Mouse (Mus musculus) lung, embryonic 16.5 days (tissue): ENCODE measurements at regions not wholly inside any gene's neighbourhood (a gene's known extent, or its start where the extent isn't known, plus 50 kb on each side); places are given as distances from the start of the nearest gene placed in this dataset.

ENCODE experiments used
- ATAC-seq: fragments of 200-750 bp; cut with Nextera tagmentation; 2 replicates; pipeline ENCODE4 v1.8.0; 2017; ENCODE audit warnings: low read depth, mild to moderate bottlenecking, moderate library complexity
- H3K27ac ChIP-seq: fragments of 300-500 bp; sonication (generic); 2 replicates; pipeline ENCODE4 v1.5.1; 2014; ENCODE audit warnings: mild to moderate bottlenecking, control low read depth, low read length
- H3K27me3 ChIP-seq: fragments of 300-500 bp; sonication (generic); 2 replicates; pipeline ENCODE4 v1.6.1; 2014; ENCODE audit warnings: low read depth, low read length, mixed read lengths; ENCODE audit not compliant: control insufficient read depth, insufficient read depth
- H3K36me3 ChIP-seq: fragments of 300-500 bp; sonication (generic); 2 replicates; pipeline ENCODE4 v1.6.1; 2014; ENCODE audit warnings: low read length; ENCODE audit not compliant: control insufficient read depth, insufficient read depth
- H3K4me1 ChIP-seq: fragments of 300-500 bp; sonication (generic); replicated peaks from 2 replicates; pipeline ENCODE4 v1.6.1; 2014; ENCODE audit warnings: low read length, mixed read lengths; ENCODE audit not compliant: control insufficient read depth, insufficient read depth
- H3K4me2 ChIP-seq: fragments of 300-500 bp; sonication (generic); 2 replicates; pipeline ENCODE4 v1.6.1; 2014; ENCODE audit warnings: low read depth, low read length, control low read depth
- H3K4me3 ChIP-seq: fragments of 300-500 bp; sonication (generic); 2 replicates; pipeline ENCODE4 v1.5.1; 2014; ENCODE audit warnings: mild to moderate bottlenecking, low read length, control low read depth
- H3K9ac ChIP-seq: fragments of 300-500 bp; sonication (generic); 2 replicates; pipeline ENCODE4 v1.6.1; 2014; ENCODE audit warnings: low read length, control low read depth
- H3K9me3 ChIP-seq: fragments of 300-500 bp; sonication (generic); 2 replicates; pipeline ENCODE4 v1.6.1; 2016; ENCODE audit warnings: low read length; ENCODE audit not compliant: control insufficient read depth
- WGBS: fragments of 180-500 bp; shearing (Covaris S2); extraction: QIAGEN DNeasy Blood & Tissue Kit; methylation state at CpG from one replicate; pipeline ENCODE4 v1.1.7; 2014; 5-methylcytosine and 5-hydroxymethylcytosine counted together

DNA sequence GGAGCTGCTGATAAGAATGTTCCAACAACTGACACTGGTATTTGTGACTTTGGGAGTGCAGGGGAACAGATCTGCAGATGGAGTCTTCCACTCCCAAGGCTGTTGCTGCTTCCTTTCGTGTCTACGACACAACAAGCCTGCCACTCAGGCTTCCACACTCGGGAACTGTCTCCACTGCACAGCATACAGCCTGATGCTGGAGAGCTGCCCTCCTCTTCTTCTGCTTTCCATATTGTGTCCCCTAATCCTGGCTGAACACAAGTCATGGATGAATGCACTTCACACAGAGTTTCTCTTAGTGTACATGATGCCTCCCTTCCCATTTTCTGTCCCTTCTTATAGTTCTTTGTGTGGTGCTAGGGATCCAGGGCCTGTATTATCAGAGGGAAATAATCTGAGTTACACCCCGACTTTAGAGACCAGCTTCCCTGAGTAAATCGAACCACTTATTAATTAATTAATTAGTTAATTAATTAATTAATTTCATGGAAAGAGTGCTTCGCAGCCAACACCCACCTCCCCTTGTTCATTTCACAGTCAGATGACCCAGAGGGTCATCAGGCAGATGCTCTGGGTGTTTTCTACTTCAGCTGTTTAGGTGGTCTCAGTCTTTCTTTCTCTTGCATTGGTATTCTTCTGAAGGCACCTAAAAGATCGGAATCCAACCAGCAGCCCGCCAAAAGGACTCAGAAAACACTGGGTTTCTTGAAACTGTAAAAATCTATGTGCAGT lies 357.8 kb upstream of the Mmadhc start:
- no peak overlapping the region for H3K27ac ChIP-seq
- no peak overlapping the region for H3K4me2 ChIP-seq
- H3K4me3 ChIP-seq, result no peak overlapping the region
- 82% methylated on average over 8 of the region's 8 CpGs for WGBS
- ATAC-seq, result no peak
- no peak overlapping the region for H3K9ac ChIP-seq
- 0 out of 2 replicates have a peak, but pooled peaks cover 2% of the 10 kb centered on the region for H3K4me1 ChIP-seq
- no peaks in the 10 kb centered on the region for H3K27me3 ChIP-seq
- no peaks in the 10 kb centered on the region for H3K9me3 ChIP-seq
- H3K36me3 ChIP-seq, result no peaks in the 10 kb centered on the region

DNA sequence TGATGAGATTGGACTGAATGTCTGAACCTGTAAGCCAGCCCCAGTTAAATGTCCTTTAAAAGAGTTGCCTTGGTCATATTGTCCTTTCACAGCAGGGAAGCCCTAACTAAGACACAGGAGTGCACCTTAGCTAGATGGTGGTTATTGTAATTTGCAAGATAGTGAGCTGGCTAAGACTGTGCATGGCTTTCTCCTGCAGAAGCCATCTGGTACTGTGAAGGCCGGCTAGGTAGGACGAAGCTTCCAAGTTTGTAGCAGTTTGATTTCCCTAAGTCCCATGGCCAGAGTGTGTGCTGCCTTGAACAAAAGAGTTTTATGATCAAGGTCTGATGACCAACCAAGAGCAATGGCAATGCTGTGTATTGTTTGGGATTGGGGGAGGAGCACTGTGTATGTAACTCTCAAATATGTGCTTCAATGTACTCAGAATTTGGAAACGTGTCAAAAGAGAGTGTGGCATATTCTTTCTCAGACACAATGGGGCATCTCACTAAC lies 356.6 kb upstream of the Mmadhc start:
- 83% methylated on average over 3 of the region's 3 CpGs for WGBS
- H3K36me3 ChIP-seq, result no peaks in the 10 kb centered on the region
- 0 out of 2 replicates have a peak, but pooled peaks cover 2% of the 10 kb centered on the region for H3K4me1 ChIP-seq
- ATAC-seq, result no peak
- H3K27ac ChIP-seq, result no peak overlapping the region
- H3K4me2 ChIP-seq, result no peak overlapping the region
- no peak overlapping the region for H3K9ac ChIP-seq
- H3K27me3 ChIP-seq, result no peaks in the 10 kb centered on the region
- H3K4me3 ChIP-seq, result no peak overlapping the region
- H3K9me3 ChIP-seq, result no peaks in the 10 kb centered on the region

DNA sequence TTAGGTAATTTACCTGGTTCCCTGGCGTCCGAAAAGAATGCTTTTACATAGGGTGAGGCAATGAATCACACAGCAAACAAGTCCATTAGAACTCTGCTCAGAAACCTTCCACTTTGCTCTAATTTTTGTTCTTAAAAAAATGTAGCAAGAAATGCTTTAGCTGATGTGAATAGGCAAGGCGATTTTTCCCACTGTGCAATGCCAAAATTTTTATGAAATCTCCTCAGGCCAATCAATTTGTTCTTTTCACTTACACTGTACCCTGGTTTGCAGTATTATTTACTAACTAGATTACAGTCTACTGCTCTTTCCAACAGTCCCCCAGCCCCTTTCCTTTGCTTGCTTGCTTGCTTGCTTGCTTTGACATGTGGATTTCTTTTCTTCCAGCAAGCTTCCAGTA lies 353.1 kb upstream of the Mmadhc start:
- Histone ChIP-seq H3K36me3 (no peaks in the 10 kb centered on the region), H3K27ac (peak overlapping the region; percentile 16; the same call in 1 of the 2 replicates), H3K4me1 (0 out of 2 replicates have a peak, but pooled peaks cover 2% of the 10 kb centered on the region), H3K4me3 (no peak overlapping the region), H3K4me2 (no peak overlapping the region), H3K27me3 (no peaks in the 10 kb centered on the region), H3K9ac (peak overlapping the region; percentile 28; the same call in 1 of the 2 replicates), H3K9me3 (no peaks in the 10 kb centered on the region)
- 66% methylated on average over 3 of the region's 3 CpGs for WGBS
- ATAC-seq, result 0 out of 2 replicates have a peak, but pooled peaks have one; percentile 20

DNA sequence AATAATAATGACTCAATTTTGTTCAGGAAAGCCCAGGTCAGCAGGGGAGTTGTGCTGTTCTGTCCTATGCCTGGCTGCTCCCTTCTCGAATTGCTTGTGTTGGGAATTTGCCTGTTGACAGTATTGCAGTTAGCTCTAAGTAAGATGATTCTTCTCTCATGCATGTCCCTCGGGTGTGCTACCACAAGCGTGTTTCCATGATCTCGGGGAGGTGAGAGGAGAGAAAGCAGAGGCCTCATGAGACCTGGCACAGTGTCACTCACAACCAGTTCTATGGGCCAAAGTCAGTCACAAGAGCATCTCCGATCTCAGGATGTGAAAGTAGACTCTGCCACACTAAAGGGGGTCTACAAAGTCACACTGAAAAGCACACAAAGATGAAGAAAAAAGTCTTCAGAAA lies 346.6 kb upstream of the Mmadhc start:
- no peak overlapping the region for H3K9ac ChIP-seq
- H3K4me3 ChIP-seq, result no peak overlapping the region
- no peak for ATAC-seq
- H3K4me1 ChIP-seq, result no peaks in the 10 kb centered on the region
- WGBS, result 75% methylated on average over 5 of the region's 5 CpGs
- H3K27ac ChIP-seq, result no peak overlapping the region
- H3K4me2 ChIP-seq, result no peak overlapping the region
- no peaks in the 10 kb centered on the region for H3K36me3 ChIP-seq
- H3K27me3 ChIP-seq, result no peaks in the 10 kb centered on the region
- no peaks in the 10 kb centered on the region for H3K9me3 ChIP-seq

DNA sequence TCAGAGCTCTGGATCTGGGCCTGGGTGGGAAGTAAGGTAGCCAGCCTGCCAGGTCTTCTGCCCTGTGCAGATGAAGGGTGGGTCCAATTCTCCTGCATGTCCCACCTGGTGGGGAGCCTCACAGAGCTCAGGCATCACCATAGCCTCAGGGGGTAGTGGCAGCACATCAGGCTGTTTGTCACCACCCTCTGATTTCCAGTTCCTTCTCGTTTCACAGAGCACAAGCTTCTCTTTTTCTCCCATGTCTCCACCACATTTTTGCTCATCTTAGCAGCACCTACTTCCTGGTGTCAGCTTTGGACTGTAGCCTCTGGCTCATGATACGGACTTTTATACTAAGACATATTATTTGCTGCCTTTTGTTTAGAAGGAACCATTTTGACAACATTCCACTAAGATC lies 345.6 kb upstream of the Mmadhc start:
- H3K4me3 ChIP-seq, result no peak overlapping the region
- no peaks in the 10 kb centered on the region for H3K9me3 ChIP-seq
- H3K36me3 ChIP-seq, result no peaks in the 10 kb centered on the region
- H3K9ac ChIP-seq, result no peak overlapping the region
- H3K27me3 ChIP-seq, result no peaks in the 10 kb centered on the region
- H3K4me1 ChIP-seq, result no peaks in the 10 kb centered on the region
- H3K27ac ChIP-seq, result no peak overlapping the region
- no peak for ATAC-seq
- WGBS, result 51% methylated on average over 2 of the region's 2 CpGs
- no peak overlapping the region for H3K4me2 ChIP-seq

DNA sequence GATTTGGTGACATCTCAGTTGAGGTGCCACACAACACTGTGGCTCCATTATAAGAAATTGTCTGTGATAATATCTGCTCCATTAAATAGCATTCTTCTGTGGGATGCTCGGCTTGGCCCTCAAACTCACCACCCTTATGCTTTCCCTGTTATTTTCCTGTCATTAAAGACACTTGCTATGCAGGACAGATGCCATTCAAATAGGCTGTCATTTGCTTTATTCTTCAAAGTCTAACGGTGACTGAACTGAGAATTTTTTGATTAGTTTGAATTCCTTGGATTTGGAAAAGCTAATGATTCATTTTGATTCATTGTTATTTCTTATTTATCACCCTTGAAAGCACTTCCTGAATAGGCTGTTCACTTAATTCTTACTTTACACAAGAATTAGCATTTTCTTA lies 339.3 kb upstream of the Mmadhc start:
- 67% methylated on average over 2 of the region's 2 CpGs for WGBS
- H3K27ac ChIP-seq, result no peak overlapping the region
- H3K4me1 ChIP-seq, result no peaks in the 10 kb centered on the region
- no peak for ATAC-seq
- H3K9ac ChIP-seq, result no peak overlapping the region
- no peaks in the 10 kb centered on the region for H3K9me3 ChIP-seq
- no peak overlapping the region for H3K4me2 ChIP-seq
- H3K27me3 ChIP-seq, result no peaks in the 10 kb centered on the region
- H3K4me3 ChIP-seq, result no peak overlapping the region
- H3K36me3 ChIP-seq, result no peaks in the 10 kb centered on the region

DNA sequence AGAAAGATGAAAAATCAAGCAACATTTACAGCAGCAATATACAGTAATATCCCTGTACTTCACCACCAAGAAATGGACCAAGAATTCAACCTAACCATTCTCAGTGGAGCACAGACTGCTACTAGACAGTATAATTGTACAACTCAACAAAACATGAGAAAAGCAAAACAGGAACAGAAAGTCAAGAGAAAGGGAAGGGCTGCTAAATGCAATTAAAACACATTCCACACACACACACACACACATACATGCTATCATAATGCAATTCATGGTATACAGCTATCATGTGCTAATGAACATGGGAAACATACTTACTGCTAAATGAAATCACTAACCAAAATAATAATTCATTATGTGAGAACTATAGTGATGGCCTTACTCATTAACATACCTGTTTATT lies 335.2 kb upstream of the Mmadhc start:
- Histone ChIP-seq H3K27ac (no peak overlapping the region), H3K27me3 (no peaks in the 10 kb centered on the region), H3K36me3 (no peaks in the 10 kb centered on the region), H3K9me3 (no peaks in the 10 kb centered on the region), H3K9ac (no peak overlapping the region), H3K4me1 (no peaks in the 10 kb centered on the region), H3K4me2 (no peak overlapping the region), H3K4me3 (no peak overlapping the region)
- no peak for ATAC-seq

DNA sequence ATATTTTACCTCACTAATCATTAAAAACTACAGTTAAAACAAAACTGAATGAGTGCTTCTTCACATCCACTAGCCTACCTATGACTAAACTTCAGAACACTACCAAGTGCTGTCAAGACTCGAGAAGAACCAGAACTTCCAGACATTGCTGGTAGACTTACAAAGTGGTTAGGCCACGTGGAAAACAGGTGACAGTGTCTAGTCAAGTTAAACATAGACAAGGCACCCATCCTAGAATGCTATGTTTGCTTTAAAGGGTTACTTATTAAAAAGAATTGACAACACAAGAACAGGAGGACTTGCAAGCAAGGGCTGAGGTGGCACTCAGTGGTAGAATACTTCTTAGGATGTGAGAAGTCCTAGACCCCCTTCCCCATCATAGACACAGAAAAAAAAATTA lies 330.9 kb upstream of the Mmadhc start:
- Histone ChIP-seq H3K27ac (no peak overlapping the region), H3K4me2 (no peak overlapping the region), H3K4me1 (peaks cover 6% of the 10 kb centered on the region), H3K9ac (no peak overlapping the region), H3K36me3 (no peaks in the 10 kb centered on the region), H3K27me3 (no peaks in the 10 kb centered on the region), H3K4me3 (no peak overlapping the region), H3K9me3 (no peaks in the 10 kb centered on the region)
- WGBS, result 65% methylated on average over 2 of the region's 2 CpGs
- ATAC-seq, result no peak

DNA sequence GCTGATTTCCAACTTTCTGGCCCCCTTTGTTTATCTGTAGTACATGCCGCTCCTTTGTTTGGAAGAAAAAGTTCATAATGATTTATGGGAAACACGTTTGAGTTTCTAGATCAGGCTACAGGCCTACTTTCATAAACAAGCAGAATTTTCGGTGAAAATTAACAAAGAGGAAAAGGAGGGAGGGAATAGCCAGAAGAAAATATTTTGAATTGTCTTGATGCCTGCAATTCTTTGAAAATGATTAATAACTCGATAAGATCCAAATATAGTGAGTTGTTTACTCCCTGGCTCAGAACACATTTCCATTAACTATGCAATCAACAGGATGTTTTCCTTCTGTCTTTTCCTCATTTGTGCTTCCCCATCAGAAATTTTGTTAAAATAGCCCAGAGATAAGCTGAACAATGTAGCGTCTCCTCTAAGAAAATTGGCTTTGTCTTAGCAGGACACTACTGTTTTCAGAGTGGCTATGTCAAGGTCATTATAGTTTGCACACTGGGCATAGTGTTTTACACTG lies 328.7 kb upstream of the Mmadhc start:
- peak; percentile 73 for ATAC-seq
- Histone ChIP-seq H3K36me3 (no peaks in the 10 kb centered on the region), H3K27ac (peak overlapping the region; percentile 47), H3K4me2 (no peak overlapping the region), H3K4me3 (no peak overlapping the region), H3K9me3 (no peaks in the 10 kb centered on the region), H3K4me1 (peaks cover 6% of the 10 kb centered on the region), H3K9ac (no peak overlapping the region), H3K27me3 (no peaks in the 10 kb centered on the region)
- 35% methylated on average over 5 of the region's 5 CpGs for WGBS
